14 mouse cellular contexts compared by ENCODE assay signal in genomic region chr8:78023936-78024335, GRCm38 (mm10).
DNase-seq lines count a peak whose midpoint lies in the region; ATAC-seq and TF ChIP-seq lines count a peak whose summit lies in the region.
"Had no signal": no experiment of that assay in that cellular context is flagged by ENCODE, and none has a peak within 500 bp of the region (broad histone marks: within the 10 kb centered on the region; RNA-seq: fewer than 3 reads in every experiment).

No protein-coding gene starts in this region.

- intact Hi-C loops in heart, adult 2 months (cut with DNase I): loop anchor here (2.0 to 5.0 kb wide), 2 partner anchors 23 to 37 kb away; no protein-coding TSS in a partner anchor

- H3K4me1 ChIP-seq in heart, adult 2 months (ENCODE audit: control insufficient read depth, insufficient read depth, low read length): peaks cover 3% of the 10 kb centered on the region
- H3K4me1 ChIP-seq in intestine, embryonic 14.5 days (replicated peaks; ENCODE audit: control insufficient read depth, insufficient read depth, low read length): peaks cover 28% of the 10 kb centered on the region
- no peaks in the 10 kb centered on the region for H3K4me1 ChIP-seq in intestine, postnatal 0 days (replicated peaks; ENCODE audit: control insufficient read depth, insufficient read depth, low read length)
- peaks cover 26% of the 10 kb centered on the region for H3K4me1 ChIP-seq in lung, embryonic 14.5 days (ENCODE audit: insufficient read depth)
- H3K4me1 ChIP-seq in limb, embryonic 15.5 days: peaks cover 11% of the 10 kb centered on the region
- H3K4me1 ChIP-seq: liver, embryonic 15.5 days had no signal

- H3K9me3 ChIP-seq in intestine, embryonic 14.5 days (ENCODE audit: control insufficient read depth, low read length): no peaks in the 10 kb centered on the region
- no peaks in the 10 kb centered on the region for H3K9me3 ChIP-seq in intestine, postnatal 0 days (ENCODE audit: control insufficient read depth)
- H3K9me3 ChIP-seq in lung, embryonic 14.5 days (ENCODE audit: low read depth, low read length): no peaks in the 10 kb centered on the region
- no peaks in the 10 kb centered on the region for H3K9me3 ChIP-seq in limb, embryonic 15.5 days
- H3K9me3 ChIP-seq: hindbrain, embryonic 15.5 days; liver, embryonic 15.5 days had no signal

- H3K9ac ChIP-seq in heart, adult 2 months (ENCODE audit: low read depth, low read length): no peak overlapping the region
- no peak overlapping the region for H3K9ac ChIP-seq in intestine, embryonic 14.5 days (ENCODE audit: low read length)
- H3K9ac ChIP-seq in intestine, postnatal 0 days (ENCODE audit: low read depth, low read length): no peak overlapping the region
- H3K9ac ChIP-seq in lung, embryonic 14.5 days: no peak overlapping the region
- no peak overlapping the region for H3K9ac ChIP-seq in limb, embryonic 15.5 days
- H3K9ac ChIP-seq: hindbrain, embryonic 15.5 days; liver, embryonic 15.5 days had no signal

- no peak for TF ChIP-seq CTCF in heart, adult 2 months (IDR thresholded peaks at IDR 0.05)
- TF ChIP-seq CTCF in intestine, postnatal 0 days (IDR thresholded peaks at IDR 0.05; ENCODE audit: low read depth): no peak
- no peak for TF ChIP-seq CTCF in lung, embryonic 14.5 days (IDR thresholded peaks at IDR 0.05; ENCODE audit: low read depth)

- 66% methylated on average over 4 of the region's 4 CpGs for WGBS in heart, adult 2 months
- WGBS in intestine, embryonic 14.5 days: 35% methylated on average over 4 of the region's 4 CpGs
- 57% methylated on average over 4 of the region's 4 CpGs for WGBS in intestine, postnatal 0 days
- 24% methylated on average over 4 of the region's 4 CpGs for WGBS in lung, embryonic 14.5 days
- 48% methylated on average over 4 of the region's 4 CpGs for WGBS in limb, embryonic 15.5 days

- ATAC-seq in intestine, embryonic 14.5 days (replicated peaks; ENCODE audit: low FRiP score, low TSS enrichment, low read depth): no peak
- no peak for ATAC-seq in intestine, postnatal 0 days
- ATAC-seq in lung, embryonic 14.5 days (ENCODE audit: insufficient read depth): peak; percentile 51
- ATAC-seq in limb, embryonic 15.5 days (ENCODE audit: insufficient number of reproducible peaks, low FRiP score, low TSS enrichment, low read depth): no peak

- H3K79me2 ChIP-seq in heart, adult 2 months (replicated peaks; ENCODE audit: control insufficient read depth, insufficient read depth, low read length): no peaks in the 10 kb centered on the region

- peak overlapping the region; percentile 91 for H3K27ac ChIP-seq in heart, adult 2 months
- H3K27ac ChIP-seq in intestine, embryonic 14.5 days (ENCODE audit: low read depth): peak overlapping the region; percentile 86
- H3K27ac ChIP-seq in intestine, postnatal 0 days (ENCODE audit: low read depth, low read length): no peak overlapping the region
- peak overlapping the region; percentile 92 for H3K27ac ChIP-seq in lung, embryonic 14.5 days (ENCODE audit: low read depth)
- H3K27ac ChIP-seq in limb, embryonic 15.5 days: peak overlapping the region; percentile 66; the same call in 1 of the 2 replicates
- H3K27ac ChIP-seq: hindbrain, embryonic 15.5 days; liver, embryonic 15.5 days had no signal

- no peak for DNase-seq in heart, adult 2 months
- no peak for DNase-seq in heart, adult 11 months
- DNase-seq in intestine, embryonic 14.5 days (ENCODE audit: low spot score): no peak
- DNase-seq in lung, embryonic 14.5 days: peak; percentile 50
- DNase-seq in lung, adult 18-20 months: no peak
- no peak for DNase-seq in adrenal gland, adult 18-20 months (ENCODE audit: low spot score in 2 of 2)
- DNase-seq: adrenal gland, adult 2 months; cerebellum, adult 8-10 months; gastrocnemius, postnatal 25 days; thymus, adult 18-20 months had no signal

- H3K27me3 ChIP-seq in heart, adult 2 months (ENCODE audit: control insufficient read depth, insufficient read depth, low read length): no peaks in the 10 kb centered on the region
- H3K27me3 ChIP-seq in intestine, embryonic 14.5 days (replicated peaks; ENCODE audit: control insufficient read depth, insufficient read depth, low read length): no peaks in the 10 kb centered on the region
- H3K27me3 ChIP-seq in intestine, postnatal 0 days (replicated peaks; ENCODE audit: control insufficient read depth, insufficient read depth, low read length): no peaks in the 10 kb centered on the region
- no peaks in the 10 kb centered on the region for H3K27me3 ChIP-seq in lung, embryonic 14.5 days (ENCODE audit: insufficient read depth, low read length)
- no peaks in the 10 kb centered on the region for H3K27me3 ChIP-seq in limb, embryonic 15.5 days
- H3K27me3 ChIP-seq: hindbrain, embryonic 15.5 days; liver, embryonic 15.5 days had no signal

- TF ChIP-seq POLR2A in heart, adult 2 months (IDR thresholded peaks at IDR 0.05; ENCODE audit: insufficient read depth, low read depth, low read length): no peak

- H3K4me3 ChIP-seq in heart, adult 2 months: no peak overlapping the region
- no peak overlapping the region for H3K4me3 ChIP-seq in intestine, embryonic 14.5 days (ENCODE audit: low read depth, low read length)
- no peak overlapping the region for H3K4me3 ChIP-seq in intestine, postnatal 0 days (ENCODE audit: low read depth, low read length)
- H3K4me3 ChIP-seq in lung, embryonic 14.5 days (ENCODE audit: low read depth, low read length): no peak overlapping the region
- no peak overlapping the region for H3K4me3 ChIP-seq in limb, embryonic 15.5 days
- H3K4me3 ChIP-seq: hindbrain, embryonic 15.5 days; liver, embryonic 15.5 days had no signal

- TF ChIP-seq EP300 in heart, adult 2 months (IDR thresholded peaks at IDR 0.05; ENCODE audit: insufficient read depth, low read depth, low read length): no peak

- no peak overlapping the region for H3K4me2 ChIP-seq in intestine, embryonic 14.5 days (ENCODE audit: low read length)
- no peak overlapping the region for H3K4me2 ChIP-seq in intestine, postnatal 0 days (replicated peaks; ENCODE audit: low read depth)
- peak overlapping the region; percentile 7; the same call in 1 of the 2 replicates for H3K4me2 ChIP-seq in lung, embryonic 14.5 days
- no peak overlapping the region for H3K4me2 ChIP-seq in limb, embryonic 15.5 days
- H3K4me2 ChIP-seq: hindbrain, embryonic 15.5 days; liver, embryonic 15.5 days had no signal

- peaks cover 11% of the 10 kb centered on the region for H3K36me3 ChIP-seq in heart, adult 2 months (ENCODE audit: control insufficient read depth, insufficient read depth, low read length)
- no peaks in the 10 kb centered on the region for H3K36me3 ChIP-seq in intestine, embryonic 14.5 days (ENCODE audit: control insufficient read depth, insufficient read depth, low read length)
- no peaks in the 10 kb centered on the region for H3K36me3 ChIP-seq in intestine, postnatal 0 days (ENCODE audit: control insufficient read depth, insufficient read depth)
- no peaks in the 10 kb centered on the region for H3K36me3 ChIP-seq in lung, embryonic 14.5 days (ENCODE audit: insufficient read depth)
- no peaks in the 10 kb centered on the region for H3K36me3 ChIP-seq in limb, embryonic 15.5 days
- H3K36me3 ChIP-seq: hindbrain, embryonic 15.5 days; liver, embryonic 15.5 days had no signal
